Mouse (Mus musculus) cortical plate, adult 2 months (tissue): ENCODE measurements at regions not wholly inside any gene's neighbourhood (a gene's known extent, or its start where the extent isn't known, plus 50 kb on each side); places are given as distances from the start of the nearest gene placed in this dataset.

ENCODE experiments used
- CTCF ChIP-seq: fragments of 200-500 bp; IDR thresholded peaks from 2 replicates; pipeline ENCODE4 v1.5.1; 2011; ENCODE audit warnings: mild to moderate bottlenecking, control low read depth, low read length; ENCODE audit not compliant: insufficient read depth; ENCODE audit errors: extremely low read depth
- POLR2A ChIP-seq: fragments of 200-500 bp; IDR thresholded peaks from 2 replicates; pipeline ENCODE4 v1.6.1; 2011; ENCODE audit warnings: mild to moderate bottlenecking, low read length, control low read depth; ENCODE audit not compliant: insufficient read depth; ENCODE audit errors: extremely low read depth

DNA sequence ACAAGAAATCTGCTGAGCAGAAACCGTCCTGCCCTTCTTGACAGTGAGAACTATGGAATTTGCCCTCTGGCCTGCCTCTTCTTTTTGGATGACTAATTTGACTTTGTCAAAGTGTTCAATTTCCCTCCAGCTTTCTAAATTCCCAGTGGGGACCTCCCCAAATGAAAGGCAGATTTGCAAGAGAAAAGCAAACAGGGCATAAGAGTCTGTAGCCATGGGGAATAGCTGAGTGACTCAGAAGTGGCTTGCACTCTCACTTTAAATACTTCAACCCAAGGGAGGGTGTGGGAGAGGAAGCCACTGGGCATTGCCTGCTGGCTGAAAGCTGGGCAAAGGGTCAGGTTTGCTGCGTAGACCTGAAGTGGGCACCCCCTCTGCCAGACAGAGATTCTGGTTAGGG is 220.7 kb upstream of the Prok2 start:
- TF ChIP-seq POLR2A = no peak
- TF ChIP-seq CTCF = no peak
